Mouse (Mus musculus): ENCODE measurements at regions not wholly inside any gene's neighbourhood (a gene's known extent, or its start where the extent isn't known, plus 50 kb on each side); places are given as distances from the start of the nearest gene placed in this dataset.

- H3K79me2 ChIP-seq (ENCODE audit: control insufficient read depth, insufficient read depth), result no peaks in the 10 kb centered on the region
- H3K4me3 ChIP-seq, result no peak overlapping the region
- no peak for TF ChIP-seq TCF3 (IDR thresholded peaks at IDR 0.05; ENCODE audit: insufficient read length, low read depth)
- TF ChIP-seq E2F4 (IDR thresholded peaks at IDR 0.05; ENCODE audit: insufficient read depth), result no peak
- TF ChIP-seq TCF12 (IDR thresholded peaks at IDR 0.05; ENCODE audit: insufficient read depth, poor library complexity, severe bottlenecking), result no peak
- no peak for TF ChIP-seq MYOG (IDR thresholded peaks at IDR 0.05; ENCODE audit: control insufficient read depth in 1 of 3, insufficient read depth in 1 of 3, insufficient read length in 2 of 3, low read depth in 2 of 3)
- TF ChIP-seq SRF (IDR thresholded peaks at IDR 0.05; ENCODE audit: control insufficient read depth, insufficient read length, low read depth), result no peak
- no peak for TF ChIP-seq MYOD1 (IDR thresholded peaks at IDR 0.05; ENCODE audit: control insufficient read depth in 1 of 3, insufficient read length in 2 of 3, low read depth in 2 of 3)
- no peak for TF ChIP-seq POLR2A (IDR thresholded peaks at IDR 0.05; ENCODE audit: insufficient read length, low read depth)
- TF ChIP-seq CEBPB (IDR thresholded peaks at IDR 0.05; ENCODE audit: insufficient read depth, poor library complexity, severe bottlenecking), result no peak
- no peak for TF ChIP-seq POLR2AphosphoS2 (IDR thresholded peaks at IDR 0.05; ENCODE audit: insufficient read length, low read depth)
- no peak for TF ChIP-seq REST (IDR thresholded peaks at IDR 0.05; ENCODE audit: insufficient read depth, insufficient read length)
- no peak for TF ChIP-seq MAX (IDR thresholded peaks at IDR 0.05; ENCODE audit: low read depth)
- no peak for TF ChIP-seq USF1 (IDR thresholded peaks at IDR 0.05; ENCODE audit: low read depth)
- no peak overlapping the region for H3ac ChIP-seq (ENCODE audit: control insufficient read depth, insufficient read length)
- no peaks in the 10 kb centered on the region for H3K36me3 ChIP-seq (ENCODE audit: control insufficient read depth, insufficient read depth)
- H3K4me2 ChIP-seq (ENCODE audit: low read depth), result no peak overlapping the region
- no peaks in the 10 kb centered on the region for H3K27me3 ChIP-seq (ENCODE audit: control insufficient read depth, insufficient read depth, insufficient read length)
Observed at GRCm38 (mm10) chr9:85475214-85475613, 148.1 kb upstream of the Tent5a start.

- Histone ChIP-seq H3K27me3 (ENCODE audit: control insufficient read depth, insufficient read depth, insufficient read length) (no peaks in the 10 kb centered on the region), H3K4me3 (no peak overlapping the region), H3ac (ENCODE audit: control insufficient read depth, insufficient read length) (no peak overlapping the region), H3K36me3 (ENCODE audit: control insufficient read depth, insufficient read depth) (no peaks in the 10 kb centered on the region), H3K79me2 (ENCODE audit: control insufficient read depth, insufficient read depth) (no peaks in the 10 kb centered on the region), H3K4me2 (ENCODE audit: low read depth) (no peak overlapping the region)
- no peak for TF ChIP-seq MYOG (IDR thresholded peaks at IDR 0.05; ENCODE audit: control insufficient read depth in 1 of 3, insufficient read depth in 1 of 3, insufficient read length in 2 of 3, low read depth in 2 of 3)
- TF ChIP-seq TCF3 (IDR thresholded peaks at IDR 0.05; ENCODE audit: insufficient read length, low read depth), result no peak
- TF ChIP-seq POLR2A (IDR thresholded peaks at IDR 0.05; ENCODE audit: insufficient read length, low read depth), result no peak
- TF ChIP-seq POLR2AphosphoS2 (IDR thresholded peaks at IDR 0.05; ENCODE audit: insufficient read length, low read depth), result no peak
- TF ChIP-seq MAX (IDR thresholded peaks at IDR 0.05; ENCODE audit: low read depth), result no peak
- TF ChIP-seq E2F4 (IDR thresholded peaks at IDR 0.05; ENCODE audit: insufficient read depth), result no peak
- TF ChIP-seq TCF12 (IDR thresholded peaks at IDR 0.05; ENCODE audit: insufficient read depth, poor library complexity, severe bottlenecking), result no peak
- no peak for TF ChIP-seq REST (IDR thresholded peaks at IDR 0.05; ENCODE audit: insufficient read depth, insufficient read length)
- TF ChIP-seq CEBPB (IDR thresholded peaks at IDR 0.05; ENCODE audit: insufficient read depth, poor library complexity, severe bottlenecking), result no peak
- no peak for TF ChIP-seq SRF (IDR thresholded peaks at IDR 0.05; ENCODE audit: control insufficient read depth, insufficient read length, low read depth)
- no peak for TF ChIP-seq MYOD1 (IDR thresholded peaks at IDR 0.05; ENCODE audit: control insufficient read depth in 1 of 3, insufficient read length in 2 of 3, low read depth in 2 of 3)
- TF ChIP-seq USF1 (IDR thresholded peaks at IDR 0.05; ENCODE audit: low read depth), result no peak
Observed at GRCm38 (mm10) chr9:85470264-85470821, 143.2 kb upstream of the Tent5a start.

- TF ChIP-seq USF1 (IDR thresholded peaks at IDR 0.05; ENCODE audit: low read depth) (no peak), POLR2AphosphoS2 (IDR thresholded peaks at IDR 0.05; ENCODE audit: insufficient read length, low read depth) (no peak), REST (IDR thresholded peaks at IDR 0.05; ENCODE audit: insufficient read depth, insufficient read length) (no peak), TCF3 (IDR thresholded peaks at IDR 0.05; ENCODE audit: insufficient read length, low read depth) (no peak), CEBPB (IDR thresholded peaks at IDR 0.05; ENCODE audit: insufficient read depth, poor library complexity, severe bottlenecking) (no peak), MYOD1 (IDR thresholded peaks at IDR 0.05; ENCODE audit: control insufficient read depth in 1 of 3, insufficient read length in 2 of 3, low read depth in 2 of 3) (no peak), SRF (IDR thresholded peaks at IDR 0.05; ENCODE audit: control insufficient read depth, insufficient read length, low read depth) (no peak), TCF12 (IDR thresholded peaks at IDR 0.05; ENCODE audit: insufficient read depth, poor library complexity, severe bottlenecking) (no peak), E2F4 (IDR thresholded peaks at IDR 0.05; ENCODE audit: insufficient read depth) (no peak), MYOG (IDR thresholded peaks at IDR 0.05; ENCODE audit: control insufficient read depth in 1 of 3, insufficient read depth in 1 of 3, insufficient read length in 2 of 3, low read depth in 2 of 3) (no peak)
- Histone ChIP-seq H3K27me3 (ENCODE audit: control insufficient read depth, insufficient read depth, insufficient read length) (no peaks in the 10 kb centered on the region), H3K79me2 (ENCODE audit: control insufficient read depth, insufficient read depth) (no peaks in the 10 kb centered on the region), H3K4me2 (ENCODE audit: low read depth) (no peak overlapping the region), H3ac (ENCODE audit: control insufficient read depth, insufficient read length) (no peak overlapping the region), H3K36me3 (ENCODE audit: control insufficient read depth, insufficient read depth) (no peaks in the 10 kb centered on the region), H3K4me3 (no peak overlapping the region)
Observed at GRCm38 (mm10) chr9:85469288-85469687, 142.1 kb upstream of the Tent5a start.

- peak in 1 of 3 experiments; percentile 45 for TF ChIP-seq MYOG (IDR thresholded peaks at IDR 0.05; ENCODE audit: control insufficient read depth in 1 of 3, insufficient read depth in 1 of 3, insufficient read length in 2 of 3, low read depth in 2 of 3)
- no peak for TF ChIP-seq TCF3 (IDR thresholded peaks at IDR 0.05; ENCODE audit: insufficient read length, low read depth)
- no peak for TF ChIP-seq CEBPB (IDR thresholded peaks at IDR 0.05; ENCODE audit: insufficient read depth, poor library complexity, severe bottlenecking)
- no peak for TF ChIP-seq TCF12 (IDR thresholded peaks at IDR 0.05; ENCODE audit: insufficient read depth, poor library complexity, severe bottlenecking)
- TF ChIP-seq SRF (IDR thresholded peaks at IDR 0.05; ENCODE audit: control insufficient read depth, insufficient read length, low read depth), result no peak
- peak in 2 of 3 experiments; percentile 56 to 74 for TF ChIP-seq MYOD1 (IDR thresholded peaks at IDR 0.05; ENCODE audit: control insufficient read depth in 1 of 3, insufficient read length in 2 of 3, low read depth in 2 of 3)
- TF ChIP-seq USF1 (IDR thresholded peaks at IDR 0.05; ENCODE audit: low read depth), result no peak
- no peaks in the 10 kb centered on the region for H3K27me3 ChIP-seq (ENCODE audit: control insufficient read depth, insufficient read depth, insufficient read length)
- H3K4me2 ChIP-seq (ENCODE audit: low read depth), result no peak overlapping the region
- no peak overlapping the region for H3K4me3 ChIP-seq
- no peaks in the 10 kb centered on the region for H3K36me3 ChIP-seq (ENCODE audit: control insufficient read depth, insufficient read depth)
- no peak overlapping the region for H3ac ChIP-seq (ENCODE audit: control insufficient read depth, insufficient read length)
- no peaks in the 10 kb centered on the region for H3K79me2 ChIP-seq (ENCODE audit: control insufficient read depth, insufficient read depth)
Observed at GRCm38 (mm10) chr9:85466671-85467070, 139.5 kb upstream of the Tent5a start.

Data from myocyte (in vitro differentiated cells).